Mouse (Mus musculus) olfactory bulb, adult 2 months (tissue): ENCODE measurements around the gene Erg. TPM values are rescaled to one million over a fixed set of nuclear protein-coding genes. Genes with fewer than 3 reads are reported as not detected.

ENCODE experiments used
- H3K27ac ChIP-seq: fragments of 200-500 bp; 2 replicates; pipeline ENCODE4 v1.5.1; 2012; ENCODE audit warnings: low read depth, low read length; ENCODE audit not compliant: insufficient read depth
- H3K4me1 ChIP-seq: fragments of 200-500 bp; 2 replicates; pipeline ENCODE4 v1.6.1; 2012; ENCODE audit warnings: low read length; ENCODE audit not compliant: control insufficient read depth, insufficient read depth
- H3K4me3 ChIP-seq: fragments of 200-500 bp; 2 replicates; pipeline ENCODE4 v1.5.1; 2012; ENCODE audit warnings: mild to moderate bottlenecking, low read depth, low read length, moderate library complexity; ENCODE audit not compliant: insufficient read depth
- CTCF ChIP-seq: fragments of 200-500 bp; IDR thresholded peaks from 2 replicates; pipeline ENCODE4 v1.5.1; 2012; ENCODE audit warnings: low read depth, mild to moderate bottlenecking, low read length, moderate library complexity; ENCODE audit not compliant: insufficient read depth
- POLR2A ChIP-seq: fragments of 200-500 bp; IDR thresholded peaks from 2 replicates; pipeline ENCODE4 v1.6.1; 2012; ENCODE audit warnings: mild to moderate bottlenecking, low read depth, low read length, moderate library complexity; ENCODE audit not compliant: insufficient read depth
- WGBS: fragments of 180-500 bp; shearing (Covaris S2); methylation state at CpG from one replicate; pipeline ENCODE4 v1.1.7; 2018; 5-methylcytosine and 5-hydroxymethylcytosine counted together
- polyA plus RNA-seq: library from polyadenylated mRNA; stranded (reverse); fragments of >200 nt; gene quantifications from 2 replicates; pipeline ENCODE4 v1.2.4, GENCODE M21; 2012; ENCODE audit warnings: low replicate concordance; ENCODE audit not compliant: missing spikeins, insufficient read depth, insufficient read length

Gene Erg
- polyA plus RNA-seq, 1 experiment: not detected

- peaks cover 9% of the 10 kb centered on the region; the same call in 1 of the 2 replicates for H3K4me1 ChIP-seq
- TF ChIP-seq CTCF (no peak), POLR2A (no peak)
- 84% methylated on average over 18 of the region's 18 CpGs for WGBS
- H3K27ac ChIP-seq: no peak overlapping the region
- H3K4me3 ChIP-seq: no peak overlapping the region
Measured at GRCm38 (mm10) chr16:95363632-95364465, 222.5 kb downstream of the Erg start.

GRCm38 (mm10) chr16:95361950-95362349 lies 224.4 kb downstream of the Erg start:
- Histone ChIP-seq H3K4me1 (peaks cover 9% of the 10 kb centered on the region; the same call in 1 of the 2 replicates), H3K27ac (no peak overlapping the region), H3K4me3 (no peak overlapping the region)
- WGBS: 75% methylated on average over 7 of the region's 7 CpGs
- no peak for TF ChIP-seq POLR2A

DNA sequence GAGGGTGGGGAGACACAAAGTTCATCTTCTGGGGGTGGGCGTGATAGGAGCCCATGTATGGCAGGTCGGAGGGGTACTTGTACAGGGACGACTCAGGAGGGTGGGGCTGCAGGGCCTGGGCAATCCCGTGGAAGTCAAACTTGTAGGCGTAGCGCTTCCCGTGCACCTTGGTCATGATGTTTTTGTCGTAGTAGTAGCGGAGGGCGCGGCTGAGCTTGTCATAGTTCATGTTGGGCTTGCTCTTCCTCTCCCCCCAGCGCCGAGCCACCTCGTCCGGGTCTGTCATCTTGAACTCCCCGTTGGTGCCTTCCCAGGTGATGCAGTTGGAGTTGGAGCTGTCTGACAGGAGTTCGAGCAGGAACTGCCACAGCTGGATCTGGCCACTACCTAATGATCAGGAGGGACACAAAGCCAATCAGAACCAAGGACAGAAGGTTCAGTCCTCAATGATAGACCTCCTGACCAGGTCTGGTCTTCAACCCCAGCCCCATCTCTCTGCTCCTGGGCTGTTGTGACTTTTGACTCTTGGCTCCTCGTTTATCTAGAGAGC lies 225.4 kb downstream of the Erg start:
- 96% methylated on average over 18 of the region's 18 CpGs for WGBS

DNA sequence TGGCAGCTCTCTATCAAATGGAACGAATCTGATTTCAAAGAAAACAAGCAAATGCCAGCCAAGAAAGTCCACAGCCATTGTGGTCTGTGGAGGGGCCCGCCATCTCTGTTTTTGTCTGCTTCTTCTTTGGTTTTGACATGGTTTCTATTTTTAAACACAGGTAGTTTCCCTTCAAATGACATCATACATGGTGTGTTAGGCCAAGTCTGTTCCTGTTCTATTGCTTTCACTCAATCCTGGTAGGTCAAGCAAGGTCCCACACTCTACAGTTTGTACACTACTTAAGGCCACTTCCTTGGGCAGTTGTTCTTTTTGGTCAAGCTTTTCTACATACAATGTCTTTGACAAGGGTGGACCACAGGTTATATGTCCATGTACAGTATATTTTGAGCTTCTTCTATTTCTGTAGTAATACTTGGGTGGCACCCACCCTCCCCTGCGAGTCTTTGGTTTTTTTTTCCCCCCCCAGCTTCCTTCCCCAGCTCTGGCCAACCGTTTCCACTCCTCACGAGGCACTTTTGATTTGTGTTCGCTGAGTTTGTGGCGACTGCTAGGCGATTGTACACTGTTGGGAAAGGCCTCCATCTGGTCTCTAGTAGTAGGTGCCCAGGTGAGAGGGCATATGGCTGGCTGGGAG lies 226.1 kb downstream of the Erg start:
- Histone ChIP-seq H3K27ac (no peak overlapping the region), H3K4me3 (no peak overlapping the region), H3K4me1 (0 out of 2 replicates have a peak, but pooled peaks cover 3% of the 10 kb centered on the region)
- TF ChIP-seq POLR2A (no peak), CTCF (no peak)
- 92% methylated on average over 8 of the region's 8 CpGs for WGBS

More for the DNA sequence above, 225.4 kb downstream of the Erg start:
- 0 out of 2 replicates have a peak, but pooled peaks cover 3% of the 10 kb centered on the region for H3K4me1 ChIP-seq
- H3K27ac ChIP-seq: no peak overlapping the region
- H3K4me3 ChIP-seq: no peak overlapping the region
- TF ChIP-seq POLR2A (no peak), CTCF (no peak)

- H3K4me3 ChIP-seq: no peak overlapping the region
- TF ChIP-seq CTCF (no peak), POLR2A (no peak)
- no peak overlapping the region for H3K27ac ChIP-seq
- WGBS: 74% methylated on average over 12 of the region's 12 CpGs
- 0 out of 2 replicates have a peak, but pooled peaks cover 3% of the 10 kb centered on the region for H3K4me1 ChIP-seq
Measured at GRCm38 (mm10) chr16:95356962-95357955, 229.1 kb downstream of the Erg start.

DNA sequence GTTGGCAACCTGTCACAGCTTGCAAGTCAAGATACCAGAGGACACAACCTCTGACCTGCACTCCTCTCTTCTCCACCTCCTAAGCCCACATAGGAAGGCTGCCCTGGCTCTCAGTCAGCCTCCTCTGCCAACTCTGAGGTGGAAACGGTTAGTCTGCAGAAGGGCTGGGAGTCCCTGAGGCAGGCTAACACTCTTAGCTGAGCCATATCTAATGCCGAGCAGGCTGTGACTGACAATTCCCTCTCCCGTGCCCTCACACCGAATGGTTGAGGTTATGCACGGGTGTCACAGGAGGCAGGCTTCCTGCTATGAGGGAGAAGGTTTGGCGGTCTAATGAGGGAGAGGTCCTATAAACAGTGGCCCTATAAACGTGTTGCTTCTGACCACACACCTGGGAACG lies 232.6 kb downstream of the Erg start:
- no peak overlapping the region for H3K4me3 ChIP-seq
- H3K4me1 ChIP-seq: peaks cover 5% of the 10 kb centered on the region; the same call in 1 of the 2 replicates
- no peak overlapping the region for H3K27ac ChIP-seq
- no peak for TF ChIP-seq CTCF
- no peak for TF ChIP-seq POLR2A
- whole genome bisulfite sequencing: 82% methylated on average over 8 of the region's 8 CpGs

- WGBS: 80% methylated on average over 8 of the region's 8 CpGs
- TF ChIP-seq CTCF (no peak), POLR2A (no peak)
Measured at GRCm38 (mm10) chr16:95352266-95352665, 234.1 kb downstream of the Erg start.

DNA sequence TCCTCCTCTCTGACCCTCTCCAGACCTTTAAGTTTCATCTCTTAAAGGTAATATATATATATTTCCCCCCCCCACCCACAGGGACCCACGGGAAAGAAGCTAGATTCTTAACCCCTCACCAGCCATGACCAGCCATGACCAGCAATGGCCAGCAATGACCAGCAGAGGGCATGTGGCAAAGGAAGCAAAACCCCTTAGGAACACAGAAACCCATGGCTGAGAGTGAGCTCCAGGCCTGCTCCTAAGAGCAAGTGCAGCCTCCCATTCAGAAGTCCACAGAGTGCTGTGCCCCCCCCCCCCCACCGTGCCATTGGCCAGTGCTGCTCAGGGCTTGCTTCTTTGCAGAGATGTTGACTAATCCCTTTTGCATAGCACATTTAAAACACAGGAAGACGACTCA lies 235.9 kb downstream of the Erg start:
- TF ChIP-seq CTCF (peak; percentile 59), POLR2A (no peak)
- no peak overlapping the region for H3K4me3 ChIP-seq
- H3K4me1 ChIP-seq: peaks cover 2% of the 10 kb centered on the region; the same call in 1 of the 2 replicates
- no peak overlapping the region for H3K27ac ChIP-seq
- WGBS: 18% methylated on average over 3 of the region's 3 CpGs

More at GRCm38 (mm10) chr16:95352266-95352665, 234.1 kb downstream of the Erg start:
- Histone ChIP-seq H3K4me1 (peaks cover 3% of the 10 kb centered on the region; the same call in 1 of the 2 replicates), H3K27ac (no peak overlapping the region), H3K4me3 (no peak overlapping the region)
